Mouse (Mus musculus) embryonic fibroblast, embryonic 13.5 days (primary cell): ENCODE results near the gene Actr1a.

Source experiments
- CTCF ChIP-seq: IDR thresholded peaks from 2 replicates; pipeline ENCODE4 v1.5.1; 2011; ENCODE audit warnings: mild to moderate bottlenecking, control low read depth, low read length, moderate library complexity, borderline replicate concordance; ENCODE audit not compliant: insufficient read depth
- POLR2A ChIP-seq: IDR thresholded peaks from 2 replicates; pipeline ENCODE4 v1.6.1; 2011; ENCODE audit warnings: low read depth, mild to moderate bottlenecking, control low read depth, low read length, moderate library complexity

- peak; percentile 54; the same call in 1 of the 2 replicates for TF ChIP-seq CTCF
- TF ChIP-seq POLR2A = no peak
These were observed 48.7 kb upstream of the Actr1a start for GRCm38 (mm10) chr19:46444209-46444608.
